Mouse (Mus musculus) common myeloid progenitor, adult 5-6 weeks (primary cell): ENCODE results near the gene 1110059E24Rik. TPM values are rescaled to one million over a fixed set of nuclear protein-coding genes. Genes with fewer than 3 reads are reported as not detected.

Source experiments
- total RNA-seq: library from RNA; stranded (forward); fragments of 200-1000, 187-1606 nt; gene quantifications from 2 replicates; pipeline ENCODE4 v1.2.3, GENCODE M21; 2017

Gene 1110059E24Rik
- total RNA-seq, 1 experiment from 2014 or later, result 66.7 TPM

Other genes starting within 250 kb of the 1110059E24Rik start
- gene Gda, start 179.5 kb downstream of the 1110059E24Rik start, total RNA-seq, result 6.5 and 9.6 TPM in 2 replicates
- gene Abhd17b, start 209 bp upstream of the 1110059E24Rik start, total RNA-seq, result 47.5 and 60.2 TPM in 2 replicates
- gene Cemip2, start 125.4 kb upstream of the 1110059E24Rik start, total RNA-seq, result 7.3 and 9.6 TPM in 2 replicates